Mouse (Mus musculus): ENCODE data around the gene Pfdn5. TPM values are rescaled to one million over a fixed set of nuclear protein-coding genes. Genes with fewer than 3 reads are reported as not detected.
A peak's percentile ranks its signal among the peaks of the same experiment; 100 is the strongest.
"Not testable (repeated sequence)": the region's sequence is repeated elsewhere in the genome, so short reads cannot be mapped to it uniquely, and the experiment has no call there.

Gene Pfdn5
- polyA plus RNA-seq, 1 experiment from 2014 or later, result 443 TPM

- H3K4me2 ChIP-seq (ENCODE audit: low read length), result no peak overlapping the region
- 75% methylated on average over 12 of the region's 12 CpGs for WGBS
- H3K27ac ChIP-seq (ENCODE audit: low read length), result no peak overlapping the region
- H3K4me3 ChIP-seq (replicated peaks; ENCODE audit: low read length), result no peak overlapping the region
- H3K36me3 ChIP-seq (ENCODE audit: control insufficient read depth, insufficient read depth), result peaks cover 6% of the 10 kb centered on the region; the same call in 1 of the 2 replicates
- peaks cover 8% of the 10 kb centered on the region for H3K4me1 ChIP-seq (replicated peaks; ENCODE audit: control insufficient read depth, insufficient read depth, low read length)
- no peaks in the 10 kb centered on the region for H3K27me3 ChIP-seq (replicated peaks; ENCODE audit: control insufficient read depth, insufficient read depth, low read length)
- ATAC-seq, result no peak
- H3K9me3 ChIP-seq (ENCODE audit: control insufficient read depth, low read length), result no peaks in the 10 kb centered on the region
- H3K9ac ChIP-seq (replicated peaks; ENCODE audit: low read depth, low read length), result no peak overlapping the region
These were observed 1.1 kb upstream of the Pfdn5 start for GRCm38 (mm10) chr15:102324654-102325473.

- Histone ChIP-seq H3K9me3 (ENCODE audit: control insufficient read depth, low read length) (no peaks in the 10 kb centered on the region), H3K27me3 (replicated peaks; ENCODE audit: control insufficient read depth, insufficient read depth, low read length) (no peaks in the 10 kb centered on the region), H3K9ac (replicated peaks; ENCODE audit: low read depth, low read length) (peak overlapping the region; percentile 80), H3K4me3 (replicated peaks; ENCODE audit: low read length) (peak overlapping the region; percentile 73), H3K36me3 (ENCODE audit: control insufficient read depth, insufficient read depth) (peaks cover 6% of the 10 kb centered on the region; the same call in 1 of the 2 replicates), H3K27ac (ENCODE audit: low read length) (no peak overlapping the region), H3K4me1 (replicated peaks; ENCODE audit: control insufficient read depth, insufficient read depth, low read length) (peaks cover 13% of the 10 kb centered on the region), H3K4me2 (ENCODE audit: low read length) (peak overlapping the region; percentile 64)
- ATAC-seq, result no peak
- 70% methylated on average over 8 of the region's 8 CpGs for WGBS
These were observed 976 bp downstream of the Pfdn5 start for GRCm38 (mm10) chr15:102326892-102327291.

- Histone ChIP-seq H3K27me3 (replicated peaks; ENCODE audit: control insufficient read depth, insufficient read depth, low read length) (no peaks in the 10 kb centered on the region), H3K9me3 (ENCODE audit: control insufficient read depth, low read length) (no peaks in the 10 kb centered on the region), H3K4me3 (replicated peaks; ENCODE audit: low read length) (peak within 1 kb of the TSS; percentile 68), H3K36me3 (ENCODE audit: control insufficient read depth, insufficient read depth) (peaks cover 14% of the 10 kb centered on the region), H3K4me2 (ENCODE audit: low read length) (peak within 1 kb of the TSS; percentile 97), H3K4me1 (replicated peaks; ENCODE audit: control insufficient read depth, insufficient read depth, low read length) (peaks cover 25% of the 10 kb centered on the region), H3K9ac (replicated peaks; ENCODE audit: low read depth, low read length) (peak within 1 kb of the TSS; percentile 65), H3K27ac (ENCODE audit: low read length) (peak within 1 kb of the TSS; percentile 71)
- WGBS, result 0% methylated on average over 30 of the region's 30 CpGs
- peak; percentile 97 for ATAC-seq
These were observed 5.7 kb downstream of the Pfdn5 start, which contains the start of gene Myg1 for GRCm38 (mm10) chr15:102331610-102332015. Gene Myg1 (plus strand): TSS chr15:102331709.

GRCm38 (mm10) chr15:102335254-102335653 lies 9.3 kb downstream of the Pfdn5 start:
- H3K4me3 ChIP-seq (replicated peaks; ENCODE audit: low read length), result no peak overlapping the region
- no peak for ATAC-seq
- H3K9ac ChIP-seq (replicated peaks; ENCODE audit: low read depth, low read length), result no peak overlapping the region
- peaks cover 18% of the 10 kb centered on the region for H3K4me1 ChIP-seq (replicated peaks; ENCODE audit: control insufficient read depth, insufficient read depth, low read length)
- no peaks in the 10 kb centered on the region for H3K9me3 ChIP-seq (ENCODE audit: control insufficient read depth, low read length)
- H3K4me2 ChIP-seq (ENCODE audit: low read length), result no peak overlapping the region
- no peak overlapping the region for H3K27ac ChIP-seq (ENCODE audit: low read length)
- H3K36me3 ChIP-seq (ENCODE audit: control insufficient read depth, insufficient read depth), result peaks cover 17% of the 10 kb centered on the region
- WGBS, result 85% methylated on average over 8 of the region's 8 CpGs
- no peaks in the 10 kb centered on the region for H3K27me3 ChIP-seq (replicated peaks; ENCODE audit: control insufficient read depth, insufficient read depth, low read length)

GRCm38 (mm10) chr15:102335925-102336324 lies 10.0 kb downstream of the Pfdn5 start:
- not testable (repeated sequence) for H3K27ac ChIP-seq (ENCODE audit: low read length); ATAC-seq; H3K9me3 ChIP-seq (ENCODE audit: control insufficient read depth, low read length); H3K4me2 ChIP-seq (ENCODE audit: low read length); H3K9ac ChIP-seq (replicated peaks; ENCODE audit: low read depth, low read length); H3K27me3 ChIP-seq (replicated peaks; ENCODE audit: control insufficient read depth, insufficient read depth, low read length); H3K4me3 ChIP-seq (replicated peaks; ENCODE audit: low read length)
- peaks cover 18% of the 10 kb centered on the region for H3K4me1 ChIP-seq (replicated peaks; ENCODE audit: control insufficient read depth, insufficient read depth, low read length)
- WGBS, result 93% methylated on average over 5 of the region's 5 CpGs
- peaks cover 17% of the 10 kb centered on the region for H3K36me3 ChIP-seq (ENCODE audit: control insufficient read depth, insufficient read depth)

- Histone ChIP-seq H3K27ac (ENCODE audit: low read length) (no peak overlapping the region), H3K4me1 (replicated peaks; ENCODE audit: control insufficient read depth, insufficient read depth, low read length) (peaks cover 13% of the 10 kb centered on the region), H3K9ac (replicated peaks; ENCODE audit: low read depth, low read length) (no peak overlapping the region), H3K36me3 (ENCODE audit: control insufficient read depth, insufficient read depth) (peaks cover 17% of the 10 kb centered on the region), H3K27me3 (replicated peaks; ENCODE audit: control insufficient read depth, insufficient read depth, low read length) (no peaks in the 10 kb centered on the region), H3K9me3 (ENCODE audit: control insufficient read depth, low read length) (no peaks in the 10 kb centered on the region), H3K4me2 (ENCODE audit: low read length) (no peak overlapping the region), H3K4me3 (replicated peaks; ENCODE audit: low read length) (no peak overlapping the region)
- WGBS, result 90% methylated on average over 4 of the region's 4 CpGs
- ATAC-seq, result no peak
These were observed 11.0 kb downstream of the Pfdn5 start for GRCm38 (mm10) chr15:102336946-102337345.

- no peaks in the 10 kb centered on the region for H3K9me3 ChIP-seq (ENCODE audit: control insufficient read depth, low read length)
- H3K27ac ChIP-seq (ENCODE audit: low read length), result no peak overlapping the region
- no peak for ATAC-seq
- H3K4me1 ChIP-seq (replicated peaks; ENCODE audit: control insufficient read depth, insufficient read depth, low read length), result no peaks in the 10 kb centered on the region
- no peaks in the 10 kb centered on the region for H3K27me3 ChIP-seq (replicated peaks; ENCODE audit: control insufficient read depth, insufficient read depth, low read length)
- no peak overlapping the region for H3K4me3 ChIP-seq (replicated peaks; ENCODE audit: low read length)
- H3K9ac ChIP-seq (replicated peaks; ENCODE audit: low read depth, low read length), result no peak overlapping the region
- H3K36me3 ChIP-seq (ENCODE audit: control insufficient read depth, insufficient read depth), result peaks cover 13% of the 10 kb centered on the region
- H3K4me2 ChIP-seq (ENCODE audit: low read length), result no peak overlapping the region
- WGBS, result 79% methylated on average over 5 of the region's 5 CpGs
These were observed 13.7 kb downstream of the Pfdn5 start for GRCm38 (mm10) chr15:102339612-102340011.

- no peak overlapping the region for H3K4me3 ChIP-seq (replicated peaks; ENCODE audit: low read length)
- no peak for ATAC-seq
- H3K9me3 ChIP-seq (ENCODE audit: control insufficient read depth, low read length), result no peaks in the 10 kb centered on the region
- WGBS, result 11% methylated on average over 1 of the region's 1 CpGs
- no peaks in the 10 kb centered on the region for H3K4me1 ChIP-seq (replicated peaks; ENCODE audit: control insufficient read depth, insufficient read depth, low read length)
- H3K27ac ChIP-seq (ENCODE audit: low read length), result no peak overlapping the region
- peaks cover 9% of the 10 kb centered on the region for H3K36me3 ChIP-seq (ENCODE audit: control insufficient read depth, insufficient read depth)
- no peak overlapping the region for H3K9ac ChIP-seq (replicated peaks; ENCODE audit: low read depth, low read length)
- H3K4me2 ChIP-seq (ENCODE audit: low read length), result no peak overlapping the region
- H3K27me3 ChIP-seq (replicated peaks; ENCODE audit: control insufficient read depth, insufficient read depth, low read length), result no peaks in the 10 kb centered on the region
These were observed 15.7 kb downstream of the Pfdn5 start for GRCm38 (mm10) chr15:102341580-102341979.

GRCm38 (mm10) chr15:102344490-102344889 lies 18.6 kb downstream of the Pfdn5 start:
- WGBS, result 97% methylated on average over 3 of the region's 3 CpGs
- Histone ChIP-seq H3K4me1 (replicated peaks; ENCODE audit: control insufficient read depth, insufficient read depth, low read length) (no peaks in the 10 kb centered on the region; the same call in 1 of the 2 replicates), H3K9ac (replicated peaks; ENCODE audit: low read depth, low read length) (no peak overlapping the region), H3K27me3 (replicated peaks; ENCODE audit: control insufficient read depth, insufficient read depth, low read length) (no peaks in the 10 kb centered on the region), H3K27ac (ENCODE audit: low read length) (no peak overlapping the region), H3K4me3 (replicated peaks; ENCODE audit: low read length) (no peak overlapping the region), H3K9me3 (ENCODE audit: control insufficient read depth, low read length) (no peaks in the 10 kb centered on the region), H3K36me3 (ENCODE audit: control insufficient read depth, insufficient read depth) (no peaks in the 10 kb centered on the region), H3K4me2 (ENCODE audit: low read length) (no peak overlapping the region)
- no peak for ATAC-seq

All from forebrain, embryonic 16.5 days (tissue).